Mouse (Mus musculus) heart, adult 2 months (tissue): ENCODE measurements around the gene Cux2. TPM values are rescaled to one million over a fixed set of nuclear protein-coding genes. Genes with fewer than 3 reads are reported as not detected.

Experiments
- DNase-seq, 2 experiments: peaks; one replicate each; pipeline ENCODE4 v3.0.0; 2021
- H3K27ac ChIP-seq: fragments of 200-600 bp; 2 replicates; pipeline ENCODE4 v1.8.1; 2022
- H3K27me3 ChIP-seq: fragments of 200-500 bp; 2 replicates; pipeline ENCODE4 v1.6.1; 2012; ENCODE audit warnings: mild to moderate bottlenecking, low read length, inconsistent platforms, mixed read lengths; ENCODE audit not compliant: control insufficient read depth, insufficient read depth
- H3K36me3 ChIP-seq: fragments of 200-500 bp; 2 replicates; pipeline ENCODE4 v1.6.1; 2012; ENCODE audit warnings: low read length, inconsistent platforms; ENCODE audit not compliant: control insufficient read depth, insufficient read depth
- H3K4me1 ChIP-seq: fragments of 200-500 bp; 2 replicates; pipeline ENCODE4 v1.6.1; 2011; ENCODE audit warnings: low read length; ENCODE audit not compliant: control insufficient read depth, insufficient read depth
- H3K4me3 ChIP-seq: fragments of 200-600 bp; 2 replicates; pipeline ENCODE4 v1.8.1; 2022
- H3K79me2 ChIP-seq: fragments of 200-500 bp; replicated peaks from 2 replicates; pipeline ENCODE4 v1.6.1; 2012; ENCODE audit warnings: mild to moderate bottlenecking, inconsistent platforms, low read length, moderate library complexity, mixed read lengths; ENCODE audit not compliant: control insufficient read depth, insufficient read depth
- H3K9ac ChIP-seq: fragments of 200-500 bp; 2 replicates; pipeline ENCODE4 v1.6.1; 2012; ENCODE audit warnings: low read depth, mild to moderate bottlenecking, control low read depth, inconsistent platforms, low read length, mixed read lengths
- CTCF ChIP-seq: fragments of 200-600 bp; IDR thresholded peaks from 2 replicates; pipeline ENCODE4 v1.8.1; 2022; ENCODE audit warnings: antibody characterized with exemption, mild to moderate bottlenecking, moderate library complexity
- EP300 ChIP-seq: fragments of 200-500 bp; IDR thresholded peaks from 2 replicates; pipeline ENCODE4 v1.6.1; 2011; ENCODE audit warnings: low read depth, low read length, control low read depth; ENCODE audit not compliant: insufficient read depth
- POLR2A ChIP-seq: fragments of 200-500 bp; IDR thresholded peaks from 2 replicates; pipeline ENCODE4 v1.6.1; 2011; ENCODE audit warnings: mild to moderate bottlenecking, low read depth, low read length, control low read depth; ENCODE audit not compliant: insufficient read depth
- WGBS: fragments of 180-500 bp; shearing (Covaris S2); methylation state at CpG from one replicate; pipeline ENCODE4 v1.1.7; 2018; 5-methylcytosine and 5-hydroxymethylcytosine counted together
- intact Hi-C: fragments of 180-260 bp; cut with DNase I; formaldehyde crosslinking; loops from one replicate; pipeline ENCODE4 v1.15.1; 2025
- polyA plus RNA-seq: library from polyadenylated mRNA; depleted of rRNA; stranded (reverse); fragments of >200 nt; gene quantifications from 2 replicates; pipeline ENCODE4 v1.2.3, GENCODE M21; 2012
- total RNA-seq, 2 experiments: library from RNA; stranded (reverse); gene quantifications; 2 replicates each; pipeline ENCODE4 v1.2.3; 2021

Gene Cux2
- total and polyA plus RNA-seq, 3 experiments, result 11.4 to 18.4 (median 18.1) TPM

- Histone ChIP-seq H3K4me3 (no peak overlapping the region), H3K79me2 (no peaks in the 10 kb centered on the region), H3K4me1 (no peaks in the 10 kb centered on the region), H3K27ac (no peak overlapping the region), H3K27me3 (no peaks in the 10 kb centered on the region), H3K36me3 (no peaks in the 10 kb centered on the region), H3K9ac (no peak overlapping the region)
- intact Hi-C loops, result no loop called here
- WGBS, result 67% methylated on average over 4 of the region's 4 CpGs
- no peak for DNase-seq
- no peak for TF ChIP-seq POLR2A
- no peak for TF ChIP-seq CTCF
- no peak for TF ChIP-seq EP300
These were observed 133.1 kb downstream of the Cux2 start for GRCm38 (mm10) chr5:121916813-121917212.

DNA sequence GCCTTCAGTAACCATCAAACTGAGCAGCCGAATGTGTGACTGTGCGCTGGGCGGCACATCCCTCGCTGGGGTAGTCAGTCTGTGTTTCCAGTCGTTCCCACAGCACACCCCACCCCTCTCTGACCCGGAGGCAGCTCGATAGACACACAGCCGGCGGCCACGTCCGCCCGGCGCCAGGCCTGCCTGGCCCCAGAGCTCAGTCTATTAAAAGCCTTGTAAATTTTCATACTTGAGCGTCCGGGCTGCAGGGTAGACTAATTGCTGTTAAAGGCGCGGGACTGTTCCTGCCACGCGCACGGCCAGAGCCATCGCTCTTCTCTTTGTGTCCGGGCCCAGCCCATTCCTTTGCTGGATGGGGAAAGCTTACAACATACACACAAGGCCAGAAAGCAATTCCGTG lies 135.9 kb downstream of the Cux2 start:
- Histone ChIP-seq H3K4me3 (no peak overlapping the region), H3K27ac (no peak overlapping the region)

DNA sequence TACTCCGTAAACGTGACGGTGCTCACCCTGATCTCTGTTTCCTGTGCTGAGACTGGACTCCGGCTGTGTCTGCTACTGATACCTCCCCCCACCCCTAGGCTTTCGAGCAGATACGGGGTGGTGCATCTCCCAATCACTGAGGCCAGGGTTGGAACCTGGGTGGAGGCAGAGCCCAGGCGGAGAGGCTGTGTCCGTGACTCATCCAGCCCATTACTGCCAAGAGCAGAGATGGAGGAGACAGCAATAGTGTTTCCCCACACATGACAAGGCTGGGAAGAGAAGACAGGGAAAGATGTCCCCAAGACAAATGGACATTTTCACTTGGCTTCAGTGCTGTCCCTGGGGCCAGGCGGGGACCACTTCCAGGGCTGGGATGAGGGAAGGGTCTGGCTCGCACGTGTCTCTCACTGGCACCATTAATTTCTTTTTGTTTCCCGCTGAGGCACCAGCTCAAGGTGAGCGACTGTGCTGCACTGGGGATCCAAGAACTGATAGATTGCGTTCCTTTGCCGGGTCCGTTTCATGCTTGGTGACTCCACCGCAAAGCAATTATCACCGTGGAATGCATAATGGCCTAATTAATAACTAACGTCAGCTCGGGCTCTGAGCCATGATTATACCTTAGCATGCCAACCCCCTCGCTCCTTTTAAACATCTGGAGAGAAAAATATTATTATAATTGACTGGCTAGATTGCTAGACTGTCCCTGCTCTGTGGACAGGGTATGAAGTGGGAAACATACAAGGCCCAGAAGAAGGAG lies 140.5 kb downstream of the Cux2 start:
- Histone ChIP-seq H3K36me3 (no peaks in the 10 kb centered on the region), H3K4me1 (no peaks in the 10 kb centered on the region)
- WGBS, result 81% methylated on average over 21 of the region's 21 CpGs

More for the DNA sequence above, 135.9 kb downstream of the Cux2 start:
- TF ChIP-seq POLR2A (no peak), CTCF (no peak), EP300 (no peak)
- Histone ChIP-seq H3K36me3 (no peaks in the 10 kb centered on the region), H3K9ac (no peak overlapping the region), H3K4me1 (no peaks in the 10 kb centered on the region), H3K27me3 (no peaks in the 10 kb centered on the region), H3K79me2 (no peaks in the 10 kb centered on the region)
- intact Hi-C loops, result no loop called here
- DNase-seq, result no peak
- WGBS, result 66% methylated on average over 23 of the region's 23 CpGs

GRCm38 (mm10) chr5:121905671-121906070 lies 144.2 kb downstream of the Cux2 start:
- Histone ChIP-seq H3K9ac (no peak overlapping the region), H3K27ac (no peak overlapping the region), H3K27me3 (no peaks in the 10 kb centered on the region), H3K36me3 (no peaks in the 10 kb centered on the region), H3K4me1 (no peaks in the 10 kb centered on the region), H3K4me3 (no peak overlapping the region), H3K79me2 (no peaks in the 10 kb centered on the region)
- no peak for TF ChIP-seq POLR2A
- TF ChIP-seq EP300, result no peak
- 74% methylated on average over 17 of the region's 17 CpGs for WGBS
- intact Hi-C loops, result no loop called here
- no peak for DNase-seq

More for the DNA sequence above, 140.5 kb downstream of the Cux2 start:
- H3K4me3 ChIP-seq, result no peak overlapping the region
- DNase-seq, result no peak
- no peaks in the 10 kb centered on the region for H3K79me2 ChIP-seq
- no peak overlapping the region for H3K9ac ChIP-seq
- TF ChIP-seq CTCF (no peak), EP300 (no peak), POLR2A (no peak)
- H3K27ac ChIP-seq, result no peak overlapping the region
- no peaks in the 10 kb centered on the region for H3K27me3 ChIP-seq
- intact Hi-C loops, result no loop called here

GRCm38 (mm10) chr5:121904799-121905198 lies 145.1 kb downstream of the Cux2 start:
- no peak for TF ChIP-seq CTCF
- no peak for TF ChIP-seq EP300
- TF ChIP-seq POLR2A, result no peak
- no peak for DNase-seq
- H3K4me1 ChIP-seq, result no peaks in the 10 kb centered on the region
- H3K36me3 ChIP-seq, result no peaks in the 10 kb centered on the region
- no peaks in the 10 kb centered on the region for H3K27me3 ChIP-seq
- no peak overlapping the region for H3K27ac ChIP-seq
- WGBS, result 87% methylated on average over 14 of the region's 14 CpGs
- H3K9ac ChIP-seq, result no peak overlapping the region
- no peaks in the 10 kb centered on the region for H3K79me2 ChIP-seq
- intact Hi-C loops, result no loop called here
- no peak overlapping the region for H3K4me3 ChIP-seq

- 76% methylated on average over 23 of the region's 23 CpGs for WGBS
- Histone ChIP-seq H3K4me1 (no peaks in the 10 kb centered on the region), H3K4me3 (no peak overlapping the region), H3K36me3 (no peaks in the 10 kb centered on the region), H3K79me2 (no peaks in the 10 kb centered on the region), H3K27me3 (no peaks in the 10 kb centered on the region), H3K9ac (no peak overlapping the region), H3K27ac (no peak overlapping the region)
- intact Hi-C loops, result no loop called here
- TF ChIP-seq POLR2A (no peak), EP300 (no peak), CTCF (no peak)
- DNase-seq, result no peak
These were observed 146.8 kb downstream of the Cux2 start for GRCm38 (mm10) chr5:121902809-121903745.
